Mouse (Mus musculus) spleen, adult 2 months (tissue): ENCODE data around the gene Spx.

Source experiments
- CTCF ChIP-seq: fragments of 200-500 bp; IDR thresholded peaks from 2 replicates; pipeline ENCODE4 v1.5.1; 2011; ENCODE audit warnings: mild to moderate bottlenecking, inconsistent platforms; ENCODE audit not compliant: insufficient read depth, insufficient read length, insufficient replicate concordance; ENCODE audit errors: extremely low read depth
- POLR2A ChIP-seq: fragments of 200-500 bp; IDR thresholded peaks from 2 replicates; pipeline ENCODE4 v1.6.1; 2011; ENCODE audit warnings: low read depth, low read length, inconsistent platforms

- TF ChIP-seq CTCF (no peak), POLR2A (no peak)
Measured at GRCm38 (mm10) chr6:142367565-142367964, 45.7 kb upstream of the Spx start.
